Mouse (Mus musculus) MN1 (cell line): ENCODE data around the gene Vps29.

ENCODE experiments used
- DNase-seq: peaks from one replicate; pipeline ENCODE4 v3.0.0-alpha.2; 2016; ENCODE audit warnings: low spot score

Vps29 gene

GRCm38 (mm10) chr5:122336554-122337294 lies 17.4 kb upstream of the Vps29 start:
- no peak for DNase-seq

DNA sequence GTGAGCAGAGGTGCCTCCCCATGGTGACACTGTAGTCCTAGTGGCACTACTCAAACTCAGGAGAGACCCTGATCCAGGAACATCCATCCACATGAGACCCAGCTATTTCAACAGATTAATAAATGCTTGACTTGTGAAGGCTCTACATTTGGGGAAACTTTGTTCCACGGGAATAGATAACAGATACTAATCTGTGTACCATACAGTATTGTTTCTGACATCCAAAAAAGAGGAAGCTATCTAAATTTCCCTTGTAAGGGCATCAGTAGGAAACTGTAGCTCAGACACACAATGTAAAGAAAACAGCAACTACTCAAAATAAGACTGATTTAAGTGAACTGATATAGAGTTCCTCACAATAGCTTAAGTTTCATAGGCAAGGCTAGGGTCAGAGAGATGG lies 11.3 kb upstream of the Vps29 start:
- DNase-seq, result no peak

- no peak for DNase-seq
Observed at GRCm38 (mm10) chr5:122343768-122344167, 10.4 kb upstream of the Vps29 start.

GRCm38 (mm10) chr5:122344260-122344659 lies 9.9 kb upstream of the Vps29 start:
- DNase-seq, result peak; percentile 62

- no peak for DNase-seq
Observed at GRCm38 (mm10) chr5:122345777-122346176, 8.4 kb upstream of the Vps29 start.

GRCm38 (mm10) chr5:122354492-122355067 lies 411 bp downstream of the Vps29 start:
- no peak for DNase-seq

- DNase-seq, result peak; percentile 52
Observed at GRCm38 (mm10) chr5:122371591-122372191, 17.5 kb downstream of the Vps29 start, which contains the start of gene Gpn3. Gene Gpn3, plus strand, starts transcription at chr5:122371876.

GRCm38 (mm10) chr5:122372192-122372769 lies 18.1 kb downstream of the Vps29 start, which contains the start of gene Fam216a:
Gene Fam216a, minus strand, starts transcription at chr5:122372364.
- peak; percentile 99 for DNase-seq

DNA sequence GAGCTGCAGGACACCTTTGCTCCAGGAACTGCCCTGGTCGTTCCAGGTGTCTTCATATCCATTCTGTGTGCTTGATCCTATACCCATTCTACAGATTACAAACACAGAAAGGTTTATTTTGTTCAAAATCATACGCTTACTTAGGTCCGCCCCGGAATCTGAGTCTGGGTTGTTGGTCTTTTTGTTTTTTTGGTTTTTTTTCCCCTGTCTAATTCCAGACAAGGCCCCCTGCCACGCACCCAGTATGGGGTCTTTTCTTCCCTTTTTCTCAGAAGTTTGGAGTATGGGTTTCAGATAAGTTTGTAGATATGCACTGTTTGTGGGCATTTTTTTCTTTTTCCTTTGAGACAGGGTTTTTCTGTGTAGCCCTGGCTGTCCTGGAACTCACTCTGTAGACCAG lies 18.7 kb downstream of the Vps29 start:
- DNase-seq, result no peak

DNA sequence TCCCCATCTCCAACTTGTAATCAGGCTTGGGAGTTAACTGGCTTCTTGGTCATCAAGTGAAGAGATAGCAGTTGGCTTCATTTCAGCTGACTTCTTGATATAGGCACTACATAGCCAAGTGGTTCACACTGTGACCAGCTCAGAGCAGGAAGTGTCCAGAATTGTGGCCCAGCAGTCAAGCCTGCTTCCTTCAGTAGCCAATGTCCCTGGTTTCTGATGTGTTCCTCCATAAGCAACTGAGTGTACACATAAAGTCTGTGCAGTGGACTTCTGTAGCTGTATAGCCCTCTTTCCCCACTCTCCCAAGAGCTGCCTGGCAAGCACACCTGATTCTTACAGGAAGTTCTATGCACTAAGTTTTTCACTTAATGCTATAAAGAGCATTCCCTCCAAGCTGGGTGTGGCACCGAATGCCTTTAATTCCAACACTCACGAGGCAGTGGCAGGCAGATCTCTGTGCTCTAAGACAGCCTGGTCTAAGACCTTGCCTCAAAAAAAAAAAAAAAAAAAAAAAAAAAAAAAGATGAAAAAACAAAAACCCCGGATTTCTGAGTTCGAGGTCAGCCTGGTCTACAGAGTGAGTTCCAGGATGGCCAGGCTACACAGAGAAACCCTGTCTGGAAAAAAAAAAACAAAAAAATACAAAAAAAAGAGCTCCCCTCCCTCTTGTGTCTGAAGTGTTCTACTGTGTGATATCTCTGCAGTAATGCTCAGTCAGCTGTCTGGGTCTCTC lies 23.1 kb downstream of the Vps29 start:
- DNase-seq, result no peak

DNA sequence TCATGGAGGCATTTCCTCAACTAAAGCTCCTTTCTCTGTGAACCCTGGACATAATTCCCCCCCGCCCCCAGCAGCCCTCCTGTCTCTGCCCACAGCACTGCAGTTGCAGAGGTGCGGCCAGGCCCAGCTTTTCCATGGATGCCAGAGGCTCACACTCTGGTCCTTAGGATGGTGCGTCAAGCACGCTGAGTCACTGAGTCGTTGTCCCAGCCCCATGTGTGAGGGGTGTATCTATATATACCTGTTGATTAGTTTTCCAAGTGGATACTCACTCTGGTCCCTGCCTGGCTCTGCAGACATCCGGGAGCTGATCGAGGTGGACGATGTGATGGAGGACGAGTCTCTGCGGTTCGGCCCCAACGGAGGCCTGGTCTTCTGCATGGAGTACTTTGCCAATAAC lies 24.0 kb downstream of the Vps29 start:
- DNase-seq, result no peak

DNA sequence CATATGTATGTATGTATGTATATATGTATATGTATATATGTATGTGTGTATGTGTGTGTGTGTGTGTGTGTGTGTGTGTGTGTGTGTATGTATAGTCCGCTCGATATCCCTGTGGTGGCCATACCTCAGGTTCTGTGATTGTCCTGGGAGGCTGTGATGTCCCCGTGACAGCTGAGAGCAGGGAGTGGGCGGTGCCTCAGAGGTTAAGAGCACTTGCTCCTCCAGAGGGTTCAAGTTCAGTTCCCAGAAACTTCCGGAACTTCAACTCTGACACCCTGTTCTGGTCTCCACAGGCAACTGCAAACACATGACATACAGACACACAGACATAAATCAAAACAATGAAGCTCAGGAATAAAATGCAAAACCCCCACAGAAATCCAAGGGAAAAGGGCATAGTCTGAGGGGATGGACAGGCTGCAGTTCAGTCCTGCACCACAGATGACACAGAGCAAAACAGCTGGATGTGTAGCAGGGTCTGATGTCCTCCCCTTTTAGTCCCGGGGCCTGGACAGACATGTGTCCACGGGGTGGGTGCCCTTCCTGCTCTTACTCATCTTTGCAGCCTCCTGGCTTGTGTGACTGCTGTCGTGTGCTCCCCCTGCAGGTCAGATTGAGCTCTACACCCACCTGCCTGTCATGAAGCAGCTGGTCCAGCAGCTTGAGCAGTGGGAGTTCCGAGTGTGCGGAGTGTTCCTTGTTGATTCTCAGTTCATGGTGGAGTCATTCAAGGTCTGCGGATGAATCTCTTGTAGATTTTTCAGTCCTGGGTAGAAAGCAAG lies 25.4 kb downstream of the Vps29 start:
- DNase-seq, result peak; percentile 78

GRCm38 (mm10) chr5:122390006-122390405 lies 35.8 kb downstream of the Vps29 start:
- DNase-seq, result no peak

- DNase-seq, result no peak
Observed at GRCm38 (mm10) chr5:122390671-122391070, 36.5 kb downstream of the Vps29 start.

DNA sequence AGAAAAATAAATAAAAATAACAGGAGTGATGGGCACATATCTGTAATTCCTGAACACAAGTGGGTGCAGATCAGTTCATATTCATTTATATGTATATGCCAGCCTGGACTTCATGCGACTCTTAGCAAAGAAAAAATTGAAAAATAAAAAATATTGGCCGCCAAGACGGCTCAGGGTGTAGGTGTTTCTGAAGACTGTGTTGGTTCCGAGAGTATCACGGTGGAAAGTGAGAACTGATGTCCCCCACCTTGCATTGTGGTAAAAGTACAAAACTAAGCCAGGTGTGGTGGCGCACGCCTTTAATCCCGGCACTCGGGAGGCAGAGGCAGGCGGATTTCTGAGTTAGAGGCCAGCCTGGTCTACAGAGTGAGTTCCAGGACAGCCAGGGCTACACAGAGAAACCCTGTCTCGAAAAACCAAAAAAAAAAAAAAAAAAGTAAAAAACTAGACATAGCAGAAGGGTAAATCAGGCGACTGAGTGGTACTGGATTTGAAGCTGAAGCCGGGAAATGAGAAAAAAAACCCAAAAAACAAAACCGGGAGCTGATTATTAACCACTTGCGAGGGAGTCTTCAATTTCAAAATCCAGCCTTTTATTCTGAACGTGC lies 37.1 kb downstream of the Vps29 start:
- DNase-seq, result no peak

- peak; percentile 85 for DNase-seq
Observed at GRCm38 (mm10) chr5:122391786-122392180, 37.6 kb downstream of the Vps29 start, which contains the start of gene Arpc3. Gene Arpc3, plus strand, starts transcription at chr5:122391878.

- peak; percentile 26 for DNase-seq
Observed at GRCm38 (mm10) chr5:122392227-122393004, 38.2 kb downstream of the Vps29 start.

- peak; percentile 37 for DNase-seq
Observed at GRCm38 (mm10) chr5:122393887-122394286, 39.7 kb downstream of the Vps29 start.

DNA sequence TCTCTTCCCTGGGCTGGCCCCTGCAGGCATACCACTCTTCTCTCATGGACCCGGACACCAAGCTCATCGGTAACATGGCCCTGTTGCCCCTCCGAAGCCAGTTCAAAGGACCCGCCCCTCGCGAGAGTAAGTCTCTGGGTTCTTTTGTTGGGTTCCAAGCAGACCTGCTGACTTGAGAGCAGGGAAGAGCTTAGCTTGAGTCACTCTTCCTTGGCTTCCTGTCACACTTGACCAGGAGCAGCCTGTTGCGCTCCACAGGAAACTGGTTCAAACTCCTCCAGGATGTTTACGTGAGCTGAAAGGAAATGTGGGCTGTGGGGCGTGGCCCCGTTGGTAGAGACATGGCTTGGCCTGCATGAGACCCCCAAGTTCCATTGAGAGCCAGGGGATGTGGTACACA lies 42.6 kb downstream of the Vps29 start:
- DNase-seq, result no peak

DNA sequence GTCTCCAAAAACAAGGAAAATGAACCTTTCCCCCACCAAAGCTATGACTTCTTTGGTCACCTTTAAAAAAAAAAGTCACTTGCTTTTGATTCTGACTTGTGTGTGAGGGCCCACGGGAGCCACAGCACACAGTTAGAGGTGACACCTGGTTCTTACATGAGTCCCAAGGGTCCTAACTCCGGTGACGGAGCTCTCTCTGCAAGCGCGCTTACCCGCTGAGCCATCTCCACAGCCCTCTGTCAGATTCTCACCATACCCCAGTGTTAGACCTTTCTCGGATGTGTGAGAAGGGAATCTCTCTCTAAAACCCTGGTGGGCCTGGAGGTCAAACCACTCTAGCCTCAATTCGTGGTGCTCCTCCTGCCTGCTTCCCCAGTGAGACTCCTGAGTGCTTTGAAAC lies 43.3 kb downstream of the Vps29 start:
- no peak for DNase-seq
